Mouse (Mus musculus) MEL (cell line): ENCODE data around the gene Gm49388.

ENCODE experiments used
- CHD1 ChIP-seq: IDR thresholded peaks from 2 replicates; pipeline ENCODE4 v1.6.1; 2012; ENCODE audit warnings: low read depth, mild to moderate bottlenecking, inconsistent platforms, low read length, improper control_type of control experiment
- EP300 ChIP-seq, 2 experiments: IDR thresholded peaks; 2 replicates each; pipeline ENCODE4 v1.6.1; 2011; ENCODE audit warnings: improper control_type of control experiment in 2 of 2, low read length in 2 of 2, low read depth in 1 of 2, mild to moderate bottlenecking in 1 of 2
- GABPA ChIP-seq: IDR thresholded peaks from 2 replicates; pipeline ENCODE4 v1.6.1; 2012; ENCODE audit warnings: low read depth, mild to moderate bottlenecking, inconsistent platforms, low read length, improper control_type of control experiment, moderate library complexity
- GATA1 ChIP-seq: IDR thresholded peaks from 2 replicates; pipeline ENCODE4 v1.6.1; 2011; ENCODE audit warnings: low read depth, low read length, improper control_type of control experiment
- KAT2A ChIP-seq: conservative IDR thresholded peaks from 2 replicates; pipeline ENCODE4 v1.6.1; 2012; ENCODE audit warnings: low read depth, low read length, improper control_type of control experiment, inconsistent platforms
- TAL1 ChIP-seq: IDR thresholded peaks from 2 replicates; pipeline ENCODE4 v1.6.1; 2012; ENCODE audit warnings: mild to moderate bottlenecking, inconsistent platforms, low read length, moderate library complexity, mixed read lengths

DNA sequence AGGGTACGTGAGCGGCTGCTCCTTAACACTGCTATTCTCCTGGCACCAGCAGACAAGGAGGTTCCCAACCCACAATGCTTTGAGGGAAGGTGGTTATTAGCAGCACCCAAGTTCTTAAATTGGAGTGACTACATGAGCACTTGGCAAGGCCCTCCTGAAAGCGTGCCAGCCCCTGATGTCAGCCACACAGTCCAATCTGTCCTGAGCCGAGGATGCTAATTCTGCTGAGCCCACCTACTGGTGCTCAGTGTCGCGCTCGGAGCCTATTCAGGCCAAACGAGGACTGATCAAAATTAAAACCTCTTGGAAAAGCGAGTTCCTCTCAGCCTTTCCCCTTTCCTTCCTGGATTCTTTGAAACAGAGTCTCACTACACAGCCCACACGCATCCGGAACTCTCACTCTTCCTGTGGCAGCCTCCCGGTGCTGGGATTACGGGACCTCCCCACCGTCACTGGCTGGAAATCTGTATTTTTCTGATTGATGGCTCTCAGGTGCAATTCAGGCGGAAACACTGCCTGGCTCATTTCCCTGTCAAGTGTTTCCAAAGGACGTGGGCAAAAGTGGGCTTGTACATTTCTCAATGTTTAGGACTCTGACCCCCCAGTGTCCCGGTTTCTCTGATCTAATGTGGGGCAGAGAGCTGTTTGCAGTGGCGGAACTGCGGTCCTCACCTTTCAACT lies 29.0 kb downstream of the Gm49388 start:
- TF ChIP-seq KAT2A (no peak), GABPA (no peak), GATA1 (no peak), CHD1 (no peak), TAL1 (no peak), EP300 (IDR thresholded peaks at IDR 0.05; ENCODE audit: low read depth in 1 of 2, low read length in 2 of 2) (no peak)
